Mouse (Mus musculus): ENCODE results near the gene Gm17490.
"Not testable (repeated sequence)": the region's sequence is repeated elsewhere in the genome, so short reads cannot be mapped to it uniquely, and the experiment has no call there.

Gm17490 gene

GRCm38 (mm10) chr2:11623726-11624125, 2.3 kb downstream of the Gm17490 start:
- DNase-seq: no peak

GRCm38 (mm10) chr2:11623173-11623572, 2.9 kb downstream of the Gm17490 start:
- no peak for DNase-seq

- DNase-seq: no peak
Observed at GRCm38 (mm10) chr2:11619598-11619997, 6.5 kb downstream of the Gm17490 start.

GRCm38 (mm10) chr2:11616846-11617245, 9.2 kb downstream of the Gm17490 start:
- DNase-seq: no peak

GRCm38 (mm10) chr2:11612939-11613338, 13.1 kb downstream of the Gm17490 start:
- not testable (repeated sequence) for DNase-seq

DNA sequence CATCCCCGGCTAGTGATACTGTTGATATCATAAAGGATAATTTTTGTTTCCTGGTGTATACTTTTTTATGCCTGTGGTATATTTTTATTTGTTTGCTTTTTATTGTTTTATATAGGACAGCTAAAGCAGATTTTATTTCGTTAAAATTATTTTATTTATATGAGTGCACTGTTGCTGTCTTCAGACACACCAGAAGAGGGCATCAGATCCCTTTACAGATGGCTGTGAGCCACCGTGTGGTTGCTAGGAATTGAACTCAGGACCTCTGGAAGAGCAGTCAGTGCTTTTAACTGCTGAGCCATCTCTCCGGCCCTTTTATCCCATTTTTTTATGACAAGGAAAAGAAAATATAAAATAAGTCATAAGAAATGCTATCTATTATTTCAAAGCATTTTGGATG, 19.3 kb downstream of the Gm17490 start:
- DNase-seq: not testable (repeated sequence)

DNA sequence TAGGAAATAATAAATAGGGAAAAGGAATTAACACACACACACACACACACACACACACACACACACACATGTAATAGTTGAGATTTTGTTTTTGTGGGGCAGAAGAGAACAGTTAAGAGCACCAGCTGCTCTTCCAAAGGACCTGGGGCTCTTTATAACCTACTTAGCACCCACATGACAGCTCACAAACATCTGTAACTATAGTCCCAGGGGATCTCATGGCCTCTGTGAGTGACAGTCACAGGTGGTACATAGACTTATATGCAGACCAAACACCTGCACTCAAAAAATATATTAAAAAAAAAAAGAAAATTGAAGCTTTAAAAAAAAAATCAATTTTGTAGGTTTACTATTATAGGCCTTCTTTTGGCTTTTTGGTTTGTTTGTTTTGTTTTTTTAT, 21.2 kb downstream of the Gm17490 start:
- DNase-seq: no peak

GRCm38 (mm10) chr2:11604053-11604452, 22.0 kb downstream of the Gm17490 start, which contains the start of gene Rbm17:
TSS of gene Rbm17 (minus strand) at chr2:11604153.
- DNase-seq: no peak

DNA sequence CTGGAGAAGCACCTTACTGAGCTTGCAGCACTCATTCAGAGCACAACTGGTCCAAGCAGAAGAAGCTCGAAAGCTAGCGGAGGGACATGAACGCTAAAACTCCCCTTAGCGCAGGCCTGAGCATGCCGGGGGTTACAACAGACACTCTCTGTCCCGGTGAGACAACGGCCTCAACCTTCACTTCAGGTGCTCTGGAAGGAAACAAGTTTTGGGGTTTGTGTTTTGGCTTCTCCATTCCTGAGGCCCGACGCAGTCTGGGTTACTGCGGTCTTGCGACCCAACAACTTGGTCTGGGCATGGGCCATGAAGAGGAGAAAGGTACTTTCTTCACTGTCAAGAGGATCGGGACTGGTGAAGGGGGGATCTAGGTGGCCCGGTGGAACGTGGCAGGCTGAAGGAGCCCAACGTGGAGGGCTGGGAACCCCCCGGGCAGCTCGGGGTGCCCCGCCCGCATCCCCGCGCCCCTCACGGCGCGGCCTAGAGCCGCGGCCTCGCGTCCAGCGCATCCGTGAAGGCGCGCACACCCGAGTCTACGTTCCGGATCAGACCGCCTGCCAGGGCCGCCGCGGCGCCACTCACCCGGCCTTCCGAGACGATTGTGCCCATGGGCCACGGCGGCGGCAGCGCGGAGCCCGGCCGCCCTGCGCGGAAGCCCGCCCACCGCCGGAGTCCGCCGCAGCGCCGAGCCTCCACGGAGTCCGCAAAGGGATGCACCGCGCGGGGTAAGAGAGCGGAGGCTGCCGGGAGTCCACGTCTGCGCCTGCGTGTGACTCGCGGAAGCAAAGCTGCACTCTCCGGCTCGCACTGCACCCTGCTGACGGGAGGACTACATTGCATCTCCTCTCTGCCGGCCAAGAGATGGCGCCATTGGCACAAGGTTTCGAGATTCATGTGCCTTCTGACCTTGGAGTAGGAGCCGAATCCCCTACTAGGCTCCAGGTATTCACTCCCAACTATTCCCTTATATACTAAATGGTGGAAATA, 23.3 kb downstream of the Gm17490 start:
- peak; percentile 93 to 98 for DNase-seq

GRCm38 (mm10) chr2:11601795-11602194, 24.3 kb downstream of the Gm17490 start:
- no peak for DNase-seq

DNA sequence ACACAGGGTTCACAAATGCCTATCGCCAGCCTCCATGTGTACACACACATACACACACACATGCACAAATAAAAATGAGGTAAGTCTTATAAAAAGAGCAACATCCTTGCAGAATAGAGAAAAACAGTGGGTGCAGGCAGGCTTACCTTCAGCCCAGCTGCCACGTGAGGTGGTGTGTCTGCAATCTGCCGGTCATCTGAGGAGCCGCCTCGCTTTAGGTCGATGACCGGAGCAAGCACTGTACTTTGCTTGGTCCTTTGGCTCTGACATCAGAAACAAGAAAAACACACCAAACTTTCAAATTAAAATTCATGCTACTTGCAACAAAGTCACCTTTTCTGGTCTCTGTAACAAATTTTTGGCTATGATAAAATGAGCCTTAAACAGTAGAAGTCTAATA, 28.2 kb downstream of the Gm17490 start:
- DNase-seq: no peak

DNA sequence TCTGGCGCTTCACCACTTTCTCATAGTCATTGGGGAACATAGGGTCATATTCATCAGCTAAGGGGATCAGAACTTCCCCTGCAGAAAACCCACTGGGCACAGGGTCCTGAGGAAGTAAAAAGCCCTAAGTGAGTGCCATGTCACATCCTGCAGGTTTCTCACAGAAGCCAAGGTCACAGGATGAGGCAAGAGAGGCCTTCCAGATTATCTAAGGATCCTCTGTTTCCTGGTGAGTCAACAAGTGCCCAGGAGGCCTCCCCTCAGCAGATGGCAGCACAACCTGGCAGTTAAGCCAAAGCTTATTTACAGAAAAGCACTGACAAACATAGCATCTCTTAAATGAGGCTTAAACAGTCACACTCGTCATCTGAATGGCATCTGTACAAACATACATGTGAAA, 29.4 kb downstream of the Gm17490 start:
- no peak for DNase-seq

- no peak for DNase-seq
Observed at GRCm38 (mm10) chr2:11587996-11588395, 38.1 kb downstream of the Gm17490 start.

DNA sequence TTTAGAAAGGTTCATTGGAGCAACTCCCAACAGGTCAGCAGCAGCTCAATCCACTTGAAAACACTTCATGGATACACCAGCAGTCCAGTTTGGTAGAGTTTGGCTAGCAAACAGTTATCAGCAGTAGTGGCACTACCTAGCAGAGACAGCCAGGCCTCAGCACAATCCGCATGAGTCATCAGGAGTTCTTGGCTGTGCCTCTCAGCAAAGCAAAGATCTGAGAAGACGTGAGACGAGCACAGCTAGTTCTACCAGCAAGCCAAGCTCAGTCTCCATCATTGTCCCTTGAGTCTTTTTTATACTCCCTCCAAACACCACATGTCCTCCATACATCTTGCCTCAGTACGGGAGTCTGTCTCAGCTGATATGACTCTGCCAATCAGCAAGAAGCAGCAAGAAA, 46.7 kb downstream of the Gm17490 start:
- no peak for DNase-seq

GRCm38 (mm10) chr2:11578187-11578586, 47.9 kb downstream of the Gm17490 start:
- no peak for DNase-seq

All from cerebellum, adult 18-20 months (tissue).